Mouse (Mus musculus): ENCODE data around the gene Arhgef40. TPM values are rescaled to one million over a fixed set of nuclear protein-coding genes. Genes with fewer than 3 reads are reported as not detected.
A peak's percentile ranks its signal among the peaks of the same experiment; 100 is the strongest.

Arhgef40 gene
- total and polyA plus RNA-seq, 3 experiments = 6.4 to 150 (median 37.5) TPM

DNA sequence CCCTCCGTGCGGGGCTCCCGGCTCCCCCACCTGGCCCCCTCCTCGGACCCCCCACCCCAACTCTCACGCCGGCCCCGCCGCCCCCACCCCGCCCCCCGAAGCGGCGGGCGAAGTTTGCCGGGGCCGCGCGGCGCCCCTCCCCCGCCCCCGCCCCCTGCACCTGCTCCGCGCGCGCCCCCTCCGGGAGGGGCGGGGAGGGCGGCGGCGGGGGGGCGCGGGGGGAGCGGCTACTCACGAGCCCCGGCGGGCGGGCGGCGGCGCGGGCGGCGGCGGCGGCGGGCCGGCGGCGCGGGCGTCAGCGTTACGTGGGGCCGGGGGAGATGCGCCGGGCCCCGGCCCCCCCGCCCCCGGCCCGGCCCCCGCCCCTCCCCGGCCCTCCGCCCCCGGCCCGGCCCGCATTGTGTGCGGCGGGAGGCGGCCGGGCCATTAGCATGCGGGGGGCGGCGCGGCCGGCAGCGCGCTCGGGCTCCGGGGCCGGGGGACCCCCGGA, 29.8 kb downstream of the Arhgef40 start:
- H3K9ac ChIP-seq (ENCODE audit: control insufficient read depth, low read depth, low read length, poor library complexity, severe bottlenecking) = no peak overlapping the region; the same call in 1 of the 2 replicates
- H3K4me1 ChIP-seq (ENCODE audit: control insufficient read depth in 1 of 2, insufficient read depth in 2 of 2, low read length in 2 of 2) = peaks cover 0 to 26% of the 10 kb centered on the region in 2 experiments; a peak in 3 of 4 replicates
- H3K27ac ChIP-seq (ENCODE audit: control insufficient read depth, low read depth, low read length) = no peak overlapping the region
- peaks cover 7% of the 10 kb centered on the region for H3K79me2 ChIP-seq (ENCODE audit: control insufficient read depth, insufficient read depth, low read length, poor library complexity)
- peaks cover 0 to 11% of the 10 kb centered on the region in 2 experiments; a peak in 2 of 4 replicates for H3K36me3 ChIP-seq (ENCODE audit: control insufficient read depth in 1 of 2, insufficient read depth in 2 of 2, low read length in 2 of 2)
- no peaks in the 10 kb centered on the region for H3K27me3 ChIP-seq (ENCODE audit: control insufficient read depth in 1 of 2, insufficient read depth in 2 of 2, low read length in 2 of 2)
- peak overlapping the region in 1 of 2 experiments; percentile 40; a peak in 1 of 4 replicates for H3K4me3 ChIP-seq (ENCODE audit: control insufficient read depth in 1 of 2, insufficient read depth in 1 of 2, low read depth in 2 of 2, low read length in 2 of 2)
- TF ChIP-seq NRF1 (IDR thresholded peaks at IDR 0.05; ENCODE audit: insufficient read depth, low read depth, low read length, poor library complexity, severe bottlenecking) (no peak), ZC3H11A (IDR thresholded peaks at IDR 0.05; ENCODE audit: low read depth, low read length) (no peak), RCOR1 (IDR thresholded peaks at IDR 0.05; ENCODE audit: low read depth, low read length) (no peak), POLR2A (IDR thresholded peaks at IDR 0.05; ENCODE audit: control insufficient read depth in 1 of 2, insufficient read depth in 1 of 2, low read depth in 1 of 2, low read length in 2 of 2, poor library complexity in 1 of 2) (no peak), SIN3A (IDR thresholded peaks at IDR 0.05; ENCODE audit: low read length) (no peak), ETS1 (IDR thresholded peaks at IDR 0.05; ENCODE audit: low read depth, low read length) (no peak), ELF1 (IDR thresholded peaks at IDR 0.05; ENCODE audit: low read depth, low read length) (no peak), JUND (IDR thresholded peaks at IDR 0.05; ENCODE audit: low read depth, low read length) (no peak), GABPA (IDR thresholded peaks at IDR 0.05; ENCODE audit: low read depth, low read length) (no peak), MAX (IDR thresholded peaks at IDR 0.05; ENCODE audit: low read length) (no peak), NELFE (IDR thresholded peaks at IDR 0.05; ENCODE audit: low read depth, low read length) (no peak), MXI1 (IDR thresholded peaks at IDR 0.05; ENCODE audit: low read depth, low read length) (no peak), CHD1 (IDR thresholded peaks at IDR 0.05; ENCODE audit: low read depth, low read length) (no peak), USF1 (IDR thresholded peaks at IDR 0.05; ENCODE audit: low read depth, low read length) (no peak), TBP (IDR thresholded peaks at IDR 0.05; ENCODE audit: low read depth, low read length) (no peak), POLR2AphosphoS2 (IDR thresholded peaks at IDR 0.05; ENCODE audit: low read length) (no peak), CTCF (IDR thresholded peaks at IDR 0.05 in 2 of 3, conservative IDR thresholded peaks at IDR 0.05 in 1 of 3; ENCODE audit: control insufficient read depth in 1 of 3, insufficient read depth in 1 of 3, low read depth in 2 of 3, low read length in 3 of 3, poor library complexity in 1 of 3, severe bottlenecking in 1 of 3) (no peak)
- no peaks in the 10 kb centered on the region for H3K9me3 ChIP-seq (replicated peaks; ENCODE audit: insufficient read depth, low read length)
- no peak for DNase-seq (ENCODE audit: low read depth, low spot score)

DNA sequence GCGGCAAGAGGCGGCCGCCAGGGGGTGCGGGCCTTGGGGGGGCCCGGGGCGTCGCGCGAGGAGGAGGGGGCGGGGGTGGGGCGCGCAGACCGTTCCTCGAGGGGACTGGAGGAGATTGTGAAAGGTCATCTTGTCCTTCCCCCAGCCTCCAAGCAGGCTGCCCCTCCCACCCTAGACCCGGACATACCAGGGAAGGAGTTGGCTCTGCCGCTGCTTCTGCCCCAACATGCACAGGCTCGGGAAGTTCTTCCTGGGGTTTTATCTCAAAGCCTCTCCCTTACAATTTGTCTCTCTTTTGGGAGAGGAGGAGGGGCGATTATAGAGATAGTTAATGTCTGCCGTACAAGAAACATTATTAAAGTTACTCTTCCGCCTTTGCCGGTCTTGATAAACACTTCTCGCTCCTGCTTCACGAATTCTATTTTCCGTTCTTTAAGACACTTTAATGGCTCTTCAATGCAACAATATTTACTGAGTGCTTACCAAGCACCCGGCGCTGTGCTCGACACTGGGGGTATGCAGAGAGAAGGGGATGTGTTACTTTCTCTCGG, 30.3 kb downstream of the Arhgef40 start:
- H3K27me3 ChIP-seq (ENCODE audit: control insufficient read depth in 1 of 2, insufficient read depth in 2 of 2, low read length in 2 of 2) = no peaks in the 10 kb centered on the region
- H3K9ac ChIP-seq (ENCODE audit: control insufficient read depth, low read depth, low read length, poor library complexity, severe bottlenecking) = peak overlapping the region; percentile 77
- H3K4me3 ChIP-seq (ENCODE audit: control insufficient read depth in 1 of 2, insufficient read depth in 1 of 2, low read depth in 2 of 2, low read length in 2 of 2) = peak overlapping the region; percentile 72 to 77
- peaks cover 0 to 26% of the 10 kb centered on the region in 2 experiments; a peak in 3 of 4 replicates for H3K4me1 ChIP-seq (ENCODE audit: control insufficient read depth in 1 of 2, insufficient read depth in 2 of 2, low read length in 2 of 2)
- peak; percentile 80 for DNase-seq (ENCODE audit: low read depth, low spot score)
- peaks cover 10% of the 10 kb centered on the region for H3K79me2 ChIP-seq (ENCODE audit: control insufficient read depth, insufficient read depth, low read length, poor library complexity)
- H3K27ac ChIP-seq (ENCODE audit: control insufficient read depth, low read depth, low read length) = peak overlapping the region; percentile 74
- H3K36me3 ChIP-seq (ENCODE audit: control insufficient read depth in 1 of 2, insufficient read depth in 2 of 2, low read length in 2 of 2) = peaks cover 0 to 11% of the 10 kb centered on the region in 2 experiments; a peak in 2 of 4 replicates
- no peaks in the 10 kb centered on the region for H3K9me3 ChIP-seq (replicated peaks; ENCODE audit: insufficient read depth, low read length)
- TF ChIP-seq ZMIZ1 (IDR thresholded peaks at IDR 0.05; ENCODE audit: low read depth, low read length) (no peak), EP300 (IDR thresholded peaks at IDR 0.05; ENCODE audit: low read depth in 1 of 2, low read length in 2 of 2) (no peak), NELFE (IDR thresholded peaks at IDR 0.05; ENCODE audit: low read depth, low read length) (no peak), ZC3H11A (IDR thresholded peaks at IDR 0.05; ENCODE audit: low read depth, low read length) (no peak), ELF1 (IDR thresholded peaks at IDR 0.05; ENCODE audit: low read depth, low read length) (peak; percentile 80), MYB (IDR thresholded peaks at IDR 0.05; ENCODE audit: low read depth, low read length) (no peak), SIN3A (IDR thresholded peaks at IDR 0.05; ENCODE audit: low read length) (peak; percentile 81), RAD21 (IDR thresholded peaks at IDR 0.05; ENCODE audit: low read depth, low read length) (no peak), RCOR1 (IDR thresholded peaks at IDR 0.05; ENCODE audit: low read depth, low read length) (0 out of 2 replicates have a peak, but pooled peaks have one; percentile 14), POLR2A (IDR thresholded peaks at IDR 0.05; ENCODE audit: control insufficient read depth in 1 of 2, insufficient read depth in 1 of 2, low read depth in 1 of 2, low read length in 2 of 2, poor library complexity in 1 of 2) (peak in 1 of 2 experiments; percentile 48; a peak in 1 of 4 replicates), MYC (IDR thresholded peaks at IDR 0.05; ENCODE audit: low read depth, low read length) (no peak), UBTF (IDR thresholded peaks at IDR 0.05; ENCODE audit: borderline replicate concordance, insufficient read depth, low read depth, low read length) (no peak), SMC3 (IDR thresholded peaks at IDR 0.05; ENCODE audit: low read depth, low read length) (no peak), POLR2AphosphoS2 (IDR thresholded peaks at IDR 0.05; ENCODE audit: low read length) (peak; percentile 70; the same call in 1 of the 2 replicates), MAFK (IDR thresholded peaks at IDR 0.05; ENCODE audit: borderline replicate concordance, low read depth, low read length) (no peak), TBP (IDR thresholded peaks at IDR 0.05; ENCODE audit: low read depth, low read length) (peak; percentile 58), GABPA (IDR thresholded peaks at IDR 0.05; ENCODE audit: low read depth, low read length) (no peak), HCFC1 (IDR thresholded peaks at IDR 0.05; ENCODE audit: low read depth, low read length) (peak; percentile 62), E2F4 (IDR thresholded peaks at IDR 0.05; ENCODE audit: borderline replicate concordance, low read depth, low read length) (no peak), TCF12 (IDR thresholded peaks at IDR 0.05; ENCODE audit: low read depth, low read length) (peak; percentile 40; the same call in 1 of the 2 replicates), CHD1 (IDR thresholded peaks at IDR 0.05; ENCODE audit: low read depth, low read length) (no peak), CTCF (IDR thresholded peaks at IDR 0.05 in 2 of 3, conservative IDR thresholded peaks at IDR 0.05 in 1 of 3; ENCODE audit: control insufficient read depth in 1 of 3, insufficient read depth in 1 of 3, low read depth in 2 of 3, low read length in 3 of 3, poor library complexity in 1 of 3, severe bottlenecking in 1 of 3) (peak in 1 of 3 experiments; percentile 7; a peak in 1 of 6 replicates)

Measured in MEL (cell line).